Mouse (Mus musculus): ENCODE data around the gene Gadd45b.

Gene Gadd45b

GRCm38 (mm10) chr10:80934136-80934985 is 4.5 kb downstream of the Gadd45b start:
- ATAC-seq (ENCODE audit: insufficient number of reproducible peaks, low FRiP score, low TSS enrichment) = no peak

GRCm38 (mm10) chr10:80935241-80935640 is 5.4 kb downstream of the Gadd45b start:
- ATAC-seq (ENCODE audit: insufficient number of reproducible peaks, low FRiP score, low TSS enrichment) = no peak

- no peak for ATAC-seq (ENCODE audit: insufficient number of reproducible peaks, low FRiP score, low TSS enrichment)
These were observed 5.8 kb downstream of the Gadd45b start for GRCm38 (mm10) chr10:80935698-80936097.

GRCm38 (mm10) chr10:80936135-80936809 is 6.4 kb downstream of the Gadd45b start:
- no peak for ATAC-seq (ENCODE audit: insufficient number of reproducible peaks, low FRiP score, low TSS enrichment)

GRCm38 (mm10) chr10:80936810-80937164 is 6.9 kb downstream of the Gadd45b start:
- ATAC-seq (ENCODE audit: insufficient number of reproducible peaks, low FRiP score, low TSS enrichment) = no peak

GRCm38 (mm10) chr10:80937646-80938045 is 7.8 kb downstream of the Gadd45b start:
- no peak for ATAC-seq (ENCODE audit: insufficient number of reproducible peaks, low FRiP score, low TSS enrichment)

GRCm38 (mm10) chr10:80938831-80939550 is 9.1 kb downstream of the Gadd45b start:
- no peak for ATAC-seq (ENCODE audit: insufficient number of reproducible peaks, low FRiP score, low TSS enrichment)

GRCm38 (mm10) chr10:80939671-80940070 is 9.8 kb downstream of the Gadd45b start:
- ATAC-seq (ENCODE audit: insufficient number of reproducible peaks, low FRiP score, low TSS enrichment) = peak; percentile 26; the same call in 1 of the 2 replicates

- no peak for ATAC-seq (ENCODE audit: insufficient number of reproducible peaks, low FRiP score, low TSS enrichment)
These were observed 10.6 kb downstream of the Gadd45b start for GRCm38 (mm10) chr10:80940320-80940987.

- no peak for ATAC-seq (ENCODE audit: insufficient number of reproducible peaks, low FRiP score, low TSS enrichment)
These were observed 11.1 kb downstream of the Gadd45b start for GRCm38 (mm10) chr10:80940988-80941347.

GRCm38 (mm10) chr10:80942919-80943318 is 13.0 kb downstream of the Gadd45b start:
- no peak for ATAC-seq (ENCODE audit: insufficient number of reproducible peaks, low FRiP score, low TSS enrichment)

GRCm38 (mm10) chr10:80943701-80944100 is 13.8 kb downstream of the Gadd45b start:
- ATAC-seq (ENCODE audit: insufficient number of reproducible peaks, low FRiP score, low TSS enrichment) = no peak

- ATAC-seq (ENCODE audit: insufficient number of reproducible peaks, low FRiP score, low TSS enrichment) = no peak
These were observed 14.4 kb downstream of the Gadd45b start for GRCm38 (mm10) chr10:80944231-80944630.

GRCm38 (mm10) chr10:80946684-80947437 is 17.0 kb downstream of the Gadd45b start:
- no peak for ATAC-seq (ENCODE audit: insufficient number of reproducible peaks, low FRiP score, low TSS enrichment)

- no peak for ATAC-seq (ENCODE audit: insufficient number of reproducible peaks, low FRiP score, low TSS enrichment)
These were observed 17.9 kb downstream of the Gadd45b start for GRCm38 (mm10) chr10:80947802-80948201.

GRCm38 (mm10) chr10:80948570-80948969 is 18.7 kb downstream of the Gadd45b start:
- no peak for ATAC-seq (ENCODE audit: insufficient number of reproducible peaks, low FRiP score, low TSS enrichment)

- ATAC-seq (ENCODE audit: insufficient number of reproducible peaks, low FRiP score, low TSS enrichment) = no peak
These were observed 19.2 kb downstream of the Gadd45b start for GRCm38 (mm10) chr10:80949081-80949480.

- no peak for ATAC-seq (ENCODE audit: insufficient number of reproducible peaks, low FRiP score, low TSS enrichment)
These were observed 20.4 kb downstream of the Gadd45b start for GRCm38 (mm10) chr10:80950314-80950713.

- no peak for ATAC-seq (ENCODE audit: insufficient number of reproducible peaks, low FRiP score, low TSS enrichment)
These were observed 22.0 kb downstream of the Gadd45b start for GRCm38 (mm10) chr10:80951761-80952390.
